Mouse (Mus musculus): ENCODE results near the gene Mrps27. TPM values are rescaled to one million over a fixed set of nuclear protein-coding genes. Genes with fewer than 3 reads are reported as not detected.

Mrps27 gene
- polyA plus RNA-seq, 1 experiment from 2014 or later: 56.2 TPM

DNA sequence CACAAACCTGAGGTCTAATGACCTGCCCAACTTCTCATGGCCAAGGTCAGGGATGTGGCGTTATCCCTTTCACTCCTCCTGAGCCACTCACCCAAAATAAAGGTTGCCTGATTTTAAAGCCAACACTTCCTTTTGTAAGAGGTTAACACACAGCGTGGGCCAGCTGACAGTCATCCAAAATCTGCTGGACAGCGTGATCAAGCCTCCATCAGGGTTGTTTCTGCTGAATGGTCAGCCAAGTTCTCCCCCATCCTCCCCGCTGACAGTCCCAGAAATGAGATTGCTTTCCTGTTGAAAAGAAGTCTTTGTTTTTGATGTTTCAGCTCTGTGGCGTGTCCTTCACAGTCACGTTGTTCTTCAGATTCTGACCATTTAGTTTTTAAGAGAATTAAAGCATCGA is 106.2 kb downstream of the Mrps27 start:
- Histone ChIP-seq H3K27me3 (ENCODE audit: control insufficient read depth, insufficient read depth, low read length) (no peaks in the 10 kb centered on the region), H3K9ac (replicated peaks; ENCODE audit: low read depth, low read length) (no peak overlapping the region), H3K9me3 (ENCODE audit: control insufficient read depth, low read depth, low read length) (no peaks in the 10 kb centered on the region), H3K4me2 (replicated peaks; ENCODE audit: low read depth, low read length) (no peak overlapping the region), H3K4me1 (ENCODE audit: control insufficient read depth, insufficient read depth, low read length) (no peaks in the 10 kb centered on the region), H3K27ac (ENCODE audit: low read length) (no peak overlapping the region), H3K36me3 (ENCODE audit: control insufficient read depth, insufficient read depth, low read length) (no peaks in the 10 kb centered on the region), H3K4me3 (ENCODE audit: low read depth, low read length) (no peak overlapping the region)
- no peak for ATAC-seq (ENCODE audit: insufficient number of reproducible peaks, insufficient read depth, low FRiP score, low read depth)
- WGBS: 82% methylated on average over 7 of the region's 7 CpGs

DNA sequence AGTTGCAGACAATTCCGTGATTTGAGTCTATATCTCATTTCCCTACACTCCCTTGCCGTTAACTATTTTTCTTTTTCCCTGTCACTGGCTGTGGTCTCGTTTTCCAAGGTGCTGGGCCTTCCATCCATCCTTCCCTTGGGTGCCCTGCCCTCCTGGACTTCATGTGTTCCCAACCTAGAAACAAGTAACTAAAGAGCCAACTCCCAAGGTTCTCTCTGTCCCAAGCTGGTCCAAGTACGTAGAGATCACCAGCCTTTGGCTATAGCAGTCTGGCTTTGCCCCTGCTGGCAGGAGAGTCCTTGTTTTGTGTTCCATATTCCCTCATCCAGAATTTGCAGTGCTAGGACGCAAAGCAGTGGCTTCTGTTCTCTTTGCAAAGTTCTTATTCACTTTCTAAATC is 106.7 kb downstream of the Mrps27 start:
- no peak for ATAC-seq (ENCODE audit: insufficient number of reproducible peaks, insufficient read depth, low FRiP score, low read depth)
- Histone ChIP-seq H3K4me3 (ENCODE audit: low read depth, low read length) (no peak overlapping the region), H3K4me2 (replicated peaks; ENCODE audit: low read depth, low read length) (no peak overlapping the region), H3K27ac (ENCODE audit: low read length) (no peak overlapping the region), H3K4me1 (ENCODE audit: control insufficient read depth, insufficient read depth, low read length) (no peaks in the 10 kb centered on the region), H3K9ac (replicated peaks; ENCODE audit: low read depth, low read length) (no peak overlapping the region), H3K36me3 (ENCODE audit: control insufficient read depth, insufficient read depth, low read length) (no peaks in the 10 kb centered on the region), H3K27me3 (ENCODE audit: control insufficient read depth, insufficient read depth, low read length) (no peaks in the 10 kb centered on the region), H3K9me3 (ENCODE audit: control insufficient read depth, low read depth, low read length) (no peaks in the 10 kb centered on the region)
- WGBS: 77% methylated on average over 5 of the region's 5 CpGs

DNA sequence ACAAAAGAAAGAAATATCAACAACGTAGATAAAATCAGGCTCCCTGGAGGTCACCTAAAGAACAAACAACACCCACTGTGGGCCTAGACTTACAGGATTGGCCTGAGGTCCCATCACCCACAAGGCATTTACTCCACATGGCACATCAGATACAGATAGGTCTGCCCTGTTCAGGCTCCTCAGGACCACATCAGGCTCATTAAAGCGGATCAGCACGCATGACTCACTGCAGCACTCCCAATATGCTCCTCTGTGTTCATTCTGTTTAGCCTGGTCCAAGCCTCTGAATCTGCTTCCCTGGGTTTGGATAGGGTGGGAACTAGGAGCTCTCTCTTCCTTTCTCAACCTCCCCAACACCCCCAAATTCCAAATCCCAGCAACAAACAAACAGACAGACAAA is 107.9 kb downstream of the Mrps27 start:
- Histone ChIP-seq H3K4me1 (ENCODE audit: control insufficient read depth, insufficient read depth, low read length) (no peaks in the 10 kb centered on the region), H3K9me3 (ENCODE audit: control insufficient read depth, low read depth, low read length) (no peaks in the 10 kb centered on the region), H3K4me3 (ENCODE audit: low read depth, low read length) (no peak overlapping the region), H3K9ac (replicated peaks; ENCODE audit: low read depth, low read length) (no peak overlapping the region), H3K27ac (ENCODE audit: low read length) (no peak overlapping the region), H3K4me2 (replicated peaks; ENCODE audit: low read depth, low read length) (no peak overlapping the region), H3K36me3 (ENCODE audit: control insufficient read depth, insufficient read depth, low read length) (no peaks in the 10 kb centered on the region), H3K27me3 (ENCODE audit: control insufficient read depth, insufficient read depth, low read length) (no peaks in the 10 kb centered on the region)
- WGBS: 79% methylated on average over 3 of the region's 3 CpGs
- no peak for ATAC-seq (ENCODE audit: insufficient number of reproducible peaks, insufficient read depth, low FRiP score, low read depth)

DNA sequence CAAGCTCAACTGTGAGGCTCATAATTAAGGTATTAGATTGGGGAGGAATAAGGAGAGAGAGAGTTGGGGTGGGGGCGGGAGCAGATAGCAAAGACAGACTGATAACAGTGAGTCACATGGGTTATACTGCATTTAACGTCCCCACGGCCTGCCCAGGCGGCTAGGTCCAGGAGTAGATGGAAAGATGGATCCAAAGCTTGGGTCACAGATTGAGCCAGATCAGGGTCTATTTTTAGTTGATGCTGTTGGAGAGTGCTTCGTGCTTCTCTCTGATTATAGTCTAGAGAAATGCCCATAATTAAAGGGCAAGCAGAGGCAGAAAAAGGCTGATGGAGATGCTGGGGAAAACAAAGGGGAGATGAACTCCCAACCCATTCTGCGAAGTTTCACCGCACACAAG is 110.4 kb downstream of the Mrps27 start:
- no peaks in the 10 kb centered on the region for H3K36me3 ChIP-seq (ENCODE audit: control insufficient read depth, insufficient read depth, low read length)
- H3K27me3 ChIP-seq (ENCODE audit: control insufficient read depth, insufficient read depth, low read length): no peaks in the 10 kb centered on the region
- H3K4me1 ChIP-seq (ENCODE audit: control insufficient read depth, insufficient read depth, low read length): no peaks in the 10 kb centered on the region
- no peaks in the 10 kb centered on the region for H3K9me3 ChIP-seq (ENCODE audit: control insufficient read depth, low read depth, low read length)
- no peak overlapping the region for H3K4me3 ChIP-seq (ENCODE audit: low read depth, low read length)
- no peak for ATAC-seq (ENCODE audit: insufficient number of reproducible peaks, insufficient read depth, low FRiP score, low read depth)
- no peak overlapping the region for H3K27ac ChIP-seq (ENCODE audit: low read length)
- WGBS: 89% methylated on average over 7 of the region's 7 CpGs
- H3K4me2 ChIP-seq (replicated peaks; ENCODE audit: low read depth, low read length): no peak overlapping the region
- H3K9ac ChIP-seq (replicated peaks; ENCODE audit: low read depth, low read length): no peak overlapping the region

DNA sequence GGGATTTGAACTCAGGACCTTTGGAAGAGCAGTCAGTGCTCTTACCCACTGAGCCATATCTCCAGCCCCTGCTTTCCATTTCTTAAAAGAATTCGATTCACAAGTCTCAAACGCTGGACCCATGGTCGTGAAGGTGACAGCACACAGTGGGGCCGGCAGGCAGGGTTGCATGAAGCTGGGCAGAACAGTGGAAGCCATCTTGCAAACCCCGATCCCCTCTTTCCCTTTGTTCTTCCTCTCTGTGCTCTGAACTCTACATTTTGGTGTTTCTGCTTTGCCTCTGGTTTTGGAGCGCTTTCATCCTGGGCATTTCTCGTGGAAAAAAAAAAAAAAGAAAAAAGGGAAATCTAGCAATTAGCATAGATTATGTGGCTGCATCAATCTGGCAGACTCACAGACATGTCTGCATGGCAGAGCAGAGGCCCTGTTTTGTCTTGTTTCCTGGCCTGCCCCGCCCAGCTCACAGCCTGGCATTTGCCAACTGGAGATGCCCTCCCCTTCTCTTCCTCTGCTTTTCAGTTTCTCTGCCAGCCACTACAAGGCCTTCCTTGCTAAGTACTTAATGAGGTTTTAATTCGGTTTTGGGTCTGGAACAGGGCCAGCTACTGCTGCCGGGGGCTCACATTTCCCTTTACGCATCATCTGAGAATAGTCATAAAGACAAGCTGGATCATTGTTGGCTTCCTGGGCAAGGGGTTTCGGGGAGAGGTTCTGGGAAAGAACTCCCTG is 114.2 kb downstream of the Mrps27 start:
- ATAC-seq (ENCODE audit: insufficient number of reproducible peaks, insufficient read depth, low FRiP score, low read depth): peak; percentile 33; the same call in 1 of the 2 replicates
- Histone ChIP-seq H3K4me3 (ENCODE audit: low read depth, low read length) (no peak overlapping the region), H3K36me3 (ENCODE audit: control insufficient read depth, insufficient read depth, low read length) (no peaks in the 10 kb centered on the region), H3K4me1 (ENCODE audit: control insufficient read depth, insufficient read depth, low read length) (no peaks in the 10 kb centered on the region), H3K27ac (ENCODE audit: low read length) (no peak overlapping the region), H3K4me2 (replicated peaks; ENCODE audit: low read depth, low read length) (no peak overlapping the region), H3K9me3 (ENCODE audit: control insufficient read depth, low read depth, low read length) (no peaks in the 10 kb centered on the region), H3K9ac (replicated peaks; ENCODE audit: low read depth, low read length) (no peak overlapping the region), H3K27me3 (ENCODE audit: control insufficient read depth, insufficient read depth, low read length) (no peaks in the 10 kb centered on the region)
- WGBS: 76% methylated on average over 12 of the region's 12 CpGs

DNA sequence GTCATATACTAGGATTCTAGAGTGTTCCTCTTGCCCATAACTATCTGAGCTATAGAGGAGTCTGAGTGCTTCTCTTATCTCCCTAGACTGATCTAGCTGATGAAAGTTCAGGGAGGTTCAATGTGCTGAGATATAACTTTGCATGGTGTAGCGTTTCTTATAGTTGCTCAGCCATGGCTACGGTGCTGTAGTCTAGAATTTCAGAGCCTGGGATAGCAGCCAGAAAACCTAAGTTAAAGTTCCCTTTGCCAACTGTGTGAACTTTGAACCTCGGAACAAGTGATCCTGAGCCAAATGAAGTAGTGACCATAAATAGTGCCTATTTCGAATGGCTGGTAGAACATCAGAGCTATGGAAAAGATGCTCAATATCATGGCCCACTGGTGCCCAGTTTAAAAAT is 115.0 kb downstream of the Mrps27 start:
- Histone ChIP-seq H3K4me3 (ENCODE audit: low read depth, low read length) (no peak overlapping the region), H3K27me3 (ENCODE audit: control insufficient read depth, insufficient read depth, low read length) (no peaks in the 10 kb centered on the region), H3K4me1 (ENCODE audit: control insufficient read depth, insufficient read depth, low read length) (no peaks in the 10 kb centered on the region), H3K27ac (ENCODE audit: low read length) (peak overlapping the region; percentile 39; the same call in 1 of the 2 replicates), H3K36me3 (ENCODE audit: control insufficient read depth, insufficient read depth, low read length) (no peaks in the 10 kb centered on the region), H3K4me2 (replicated peaks; ENCODE audit: low read depth, low read length) (no peak overlapping the region), H3K9me3 (ENCODE audit: control insufficient read depth, low read depth, low read length) (no peaks in the 10 kb centered on the region), H3K9ac (replicated peaks; ENCODE audit: low read depth, low read length) (no peak overlapping the region)
- ATAC-seq (ENCODE audit: insufficient number of reproducible peaks, insufficient read depth, low FRiP score, low read depth): no peak
- WGBS: 81% methylated on average over 4 of the region's 4 CpGs

DNA sequence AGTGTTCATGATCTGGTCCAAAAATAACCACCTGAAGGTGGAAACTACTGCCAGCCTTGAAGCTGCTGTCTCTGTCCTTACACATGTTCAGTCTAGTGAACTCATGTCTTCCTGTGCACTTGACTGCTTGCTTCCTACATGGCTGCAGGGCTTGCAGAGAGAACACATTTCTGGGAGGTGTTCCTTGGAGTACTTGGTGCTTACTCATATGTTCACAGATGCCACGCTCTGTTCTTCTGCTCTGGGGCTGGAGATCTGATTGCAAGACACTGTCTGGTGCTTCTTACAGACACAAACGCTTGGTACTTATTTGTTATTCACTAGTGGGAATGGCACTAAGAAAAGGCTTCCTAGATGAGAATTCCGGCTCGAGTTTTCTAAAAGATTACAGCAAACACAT is 117.3 kb downstream of the Mrps27 start:
- no peaks in the 10 kb centered on the region for H3K36me3 ChIP-seq (ENCODE audit: control insufficient read depth, insufficient read depth, low read length)
- no peaks in the 10 kb centered on the region for H3K27me3 ChIP-seq (ENCODE audit: control insufficient read depth, insufficient read depth, low read length)
- no peak overlapping the region for H3K4me3 ChIP-seq (ENCODE audit: low read depth, low read length)
- H3K27ac ChIP-seq (ENCODE audit: low read length): no peak overlapping the region
- H3K4me1 ChIP-seq (ENCODE audit: control insufficient read depth, insufficient read depth, low read length): no peaks in the 10 kb centered on the region
- no peak overlapping the region for H3K4me2 ChIP-seq (replicated peaks; ENCODE audit: low read depth, low read length)
- ATAC-seq (ENCODE audit: insufficient number of reproducible peaks, insufficient read depth, low FRiP score, low read depth): no peak
- no peaks in the 10 kb centered on the region for H3K9me3 ChIP-seq (ENCODE audit: control insufficient read depth, low read depth, low read length)
- WGBS: 93% methylated on average over 4 of the region's 4 CpGs
- no peak overlapping the region for H3K9ac ChIP-seq (replicated peaks; ENCODE audit: low read depth, low read length)

DNA sequence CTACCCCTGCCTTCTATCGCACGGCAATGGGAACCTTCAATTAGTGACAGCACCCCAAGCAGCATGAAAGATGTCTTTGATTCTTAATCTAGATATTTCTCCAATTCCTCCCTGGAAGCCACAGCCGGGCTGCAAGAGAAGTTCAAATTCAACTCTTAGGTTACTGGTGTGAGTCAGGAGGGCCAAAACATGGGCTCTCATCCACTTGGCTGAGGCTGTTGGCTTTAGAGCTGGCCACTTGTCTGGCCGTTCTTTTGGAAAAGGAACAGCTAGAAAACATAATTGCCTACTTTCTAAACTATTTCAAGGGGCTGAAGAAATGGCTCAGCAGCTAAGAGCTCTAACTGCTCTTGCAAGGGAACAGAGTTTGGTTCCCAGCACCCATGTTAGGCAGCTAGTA is 120.0 kb downstream of the Mrps27 start:
- H3K9me3 ChIP-seq (ENCODE audit: control insufficient read depth, low read depth, low read length): no peaks in the 10 kb centered on the region
- no peaks in the 10 kb centered on the region for H3K36me3 ChIP-seq (ENCODE audit: control insufficient read depth, insufficient read depth, low read length)
- 57% methylated on average over 4 of the region's 4 CpGs for WGBS
- H3K27me3 ChIP-seq (ENCODE audit: control insufficient read depth, insufficient read depth, low read length): no peaks in the 10 kb centered on the region
- no peak for ATAC-seq (ENCODE audit: insufficient number of reproducible peaks, insufficient read depth, low FRiP score, low read depth)
- no peak overlapping the region for H3K4me3 ChIP-seq (ENCODE audit: low read depth, low read length)
- no peak overlapping the region for H3K9ac ChIP-seq (replicated peaks; ENCODE audit: low read depth, low read length)
- H3K4me1 ChIP-seq (ENCODE audit: control insufficient read depth, insufficient read depth, low read length): no peaks in the 10 kb centered on the region
- no peak overlapping the region for H3K4me2 ChIP-seq (replicated peaks; ENCODE audit: low read depth, low read length)
- H3K27ac ChIP-seq (ENCODE audit: low read length): no peak overlapping the region

Data from stomach, embryonic 14.5 days (tissue).